Mouse (Mus musculus): Measurements from ENCODE around the gene Phf21a. TPM values are rescaled to one million over a fixed set of nuclear protein-coding genes. Genes with fewer than 3 reads are reported as not detected.

Phf21a gene
- total and polyA plus RNA-seq, 3 experiments = 8.8 to 76.4 (median 26.8) TPM

DNA sequence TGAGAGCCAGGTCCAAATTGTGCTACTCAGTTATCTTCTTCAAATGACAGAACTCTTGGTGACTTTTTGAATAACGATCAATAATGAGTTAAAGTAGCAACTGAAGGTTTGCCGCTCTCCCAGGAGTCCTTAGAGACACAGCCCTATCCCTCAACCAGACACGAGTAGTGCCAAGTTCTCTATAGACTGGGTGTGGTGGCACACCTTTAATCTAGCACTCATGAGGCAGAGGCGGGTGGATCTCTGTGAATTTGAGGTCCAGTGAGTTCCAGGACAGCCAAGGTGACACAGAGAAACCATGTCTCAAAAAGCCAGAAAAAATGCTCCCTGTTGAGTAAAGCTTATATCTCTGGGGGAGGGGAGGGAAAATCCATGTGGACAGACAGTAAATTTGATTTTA lies 234.7 kb downstream of the Phf21a start:
- ATAC-seq (ENCODE audit: extremely low read depth, insufficient number of reproducible peaks, low FRiP score, poor library complexity, severe bottlenecking) (no peak), DNase-seq (ENCODE audit: low spot score) (no peak)
- Histone ChIP-seq H3K27me3 (ENCODE audit: insufficient read depth, low read length) (no peaks in the 10 kb centered on the region), H3K4me3 (ENCODE audit: low read depth, low read length) (no peak overlapping the region), H3K36me3 (replicated peaks) (peaks cover 40% of the 10 kb centered on the region), H3K4me1 (ENCODE audit: insufficient read depth, low read depth, low read length) (peaks cover 2% of the 10 kb centered on the region; the same call in 1 of the 2 replicates), H3K9me3 (replicated peaks) (no peaks in the 10 kb centered on the region)
- TF ChIP-seq GATA2 (IDR thresholded peaks at IDR 0.05; ENCODE audit: borderline replicate concordance, low read depth, low read length) (no peak), CTCF (IDR thresholded peaks at IDR 0.05; ENCODE audit: low read depth, low read length) (no peak), GATA1 (IDR thresholded peaks at IDR 0.05; ENCODE audit: borderline replicate concordance, low read length) (no peak), POLR2AphosphoS5 (IDR thresholded peaks at IDR 0.05; ENCODE audit: insufficient replicate concordance, low read depth, low read length) (no peak), TAL1 (conservative IDR thresholded peaks at IDR 0.05; ENCODE audit: low read depth, low read length) (no peak)

DNA sequence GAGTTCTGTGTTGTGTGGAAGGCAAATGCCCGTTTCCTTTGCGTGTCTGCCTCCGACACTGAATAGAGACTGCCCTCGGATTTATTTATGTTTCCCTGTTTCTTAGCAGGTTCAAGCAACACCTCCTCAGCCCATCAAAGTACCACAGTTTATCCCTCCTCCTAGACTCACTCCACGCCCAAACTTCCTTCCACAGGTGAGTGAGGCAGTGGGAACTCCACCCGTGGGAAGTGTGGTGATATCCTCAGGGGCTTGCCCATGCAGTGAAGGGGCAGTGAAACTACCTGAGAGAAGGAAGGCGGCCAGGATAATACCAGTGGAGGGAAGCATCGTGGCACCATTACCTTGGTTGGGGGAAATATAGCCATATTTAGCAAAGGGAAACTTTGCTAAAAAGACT lies 235.3 kb downstream of the Phf21a start:
- peaks cover 38% of the 10 kb centered on the region for H3K36me3 ChIP-seq (replicated peaks)
- TF ChIP-seq CTCF (IDR thresholded peaks at IDR 0.05; ENCODE audit: low read depth, low read length) (no peak), GATA1 (IDR thresholded peaks at IDR 0.05; ENCODE audit: borderline replicate concordance, low read length) (no peak), POLR2AphosphoS5 (IDR thresholded peaks at IDR 0.05; ENCODE audit: insufficient replicate concordance, low read depth, low read length) (no peak), TAL1 (conservative IDR thresholded peaks at IDR 0.05; ENCODE audit: low read depth, low read length) (no peak), GATA2 (IDR thresholded peaks at IDR 0.05; ENCODE audit: borderline replicate concordance, low read depth, low read length) (no peak)
- H3K4me1 ChIP-seq (ENCODE audit: insufficient read depth, low read depth, low read length) = peaks cover 2% of the 10 kb centered on the region; the same call in 1 of the 2 replicates
- no peak overlapping the region for H3K4me3 ChIP-seq (ENCODE audit: low read depth, low read length)
- H3K27me3 ChIP-seq (ENCODE audit: insufficient read depth, low read length) = no peaks in the 10 kb centered on the region
- ATAC-seq (ENCODE audit: extremely low read depth, insufficient number of reproducible peaks, low FRiP score, poor library complexity, severe bottlenecking) (no peak), DNase-seq (ENCODE audit: low spot score) (no peak)
- H3K9me3 ChIP-seq (replicated peaks) = no peaks in the 10 kb centered on the region

DNA sequence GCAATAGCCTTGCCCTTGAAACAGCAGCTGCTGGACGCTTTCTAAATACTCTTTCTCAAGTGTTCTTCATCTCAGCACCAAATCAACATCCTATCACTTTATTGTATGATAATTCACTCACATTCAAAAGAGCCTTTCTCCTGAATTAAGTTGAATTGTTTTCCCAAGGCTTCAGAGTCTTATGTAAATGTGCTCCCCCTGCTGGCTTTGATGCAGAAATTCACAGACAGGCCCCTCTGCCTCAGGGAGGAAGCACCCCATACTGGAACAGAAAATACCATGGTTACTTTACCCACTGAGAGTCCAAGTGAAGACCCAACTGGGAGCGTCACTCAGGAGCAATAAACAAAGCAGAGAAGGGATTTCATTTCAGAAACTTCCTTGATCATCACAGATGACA lies 237.9 kb downstream of the Phf21a start:
- no peaks in the 10 kb centered on the region for H3K9me3 ChIP-seq (replicated peaks)
- H3K27me3 ChIP-seq (ENCODE audit: insufficient read depth, low read length) = no peaks in the 10 kb centered on the region
- TF ChIP-seq GATA1 (IDR thresholded peaks at IDR 0.05; ENCODE audit: borderline replicate concordance, low read length) (no peak), CTCF (IDR thresholded peaks at IDR 0.05; ENCODE audit: low read depth, low read length) (peak; percentile 39), TAL1 (conservative IDR thresholded peaks at IDR 0.05; ENCODE audit: low read depth, low read length) (no peak), POLR2AphosphoS5 (IDR thresholded peaks at IDR 0.05; ENCODE audit: insufficient replicate concordance, low read depth, low read length) (no peak), GATA2 (IDR thresholded peaks at IDR 0.05; ENCODE audit: borderline replicate concordance, low read depth, low read length) (no peak)
- peaks cover 38% of the 10 kb centered on the region for H3K36me3 ChIP-seq (replicated peaks)
- no peak overlapping the region for H3K4me3 ChIP-seq (ENCODE audit: low read depth, low read length)
- ATAC-seq (ENCODE audit: extremely low read depth, insufficient number of reproducible peaks, low FRiP score, poor library complexity, severe bottlenecking) (no peak), DNase-seq (ENCODE audit: low spot score) (peak; percentile 34)
- H3K4me1 ChIP-seq (ENCODE audit: insufficient read depth, low read depth, low read length) = no peaks in the 10 kb centered on the region

DNA sequence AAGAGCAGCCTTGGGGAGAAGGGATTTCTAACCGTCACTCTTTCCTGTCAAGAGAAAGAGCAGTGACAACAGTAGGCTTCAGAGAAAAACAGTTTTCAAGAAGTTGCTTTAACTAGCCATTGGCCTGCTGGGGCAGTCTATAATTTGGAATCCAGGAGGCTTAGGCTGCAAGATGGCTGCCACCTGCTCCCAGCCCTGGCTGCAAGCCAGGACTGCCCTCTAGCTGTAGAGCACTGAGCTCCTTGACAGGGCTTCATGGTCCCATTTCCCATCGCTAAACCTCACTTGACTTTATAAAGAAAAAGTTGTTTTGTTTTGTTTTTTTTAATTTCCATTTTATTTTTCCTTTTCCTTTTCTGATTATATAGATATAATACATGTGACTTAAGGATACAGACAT lies 238.5 kb downstream of the Phf21a start:
- H3K36me3 ChIP-seq (replicated peaks) = peaks cover 37% of the 10 kb centered on the region
- TF ChIP-seq POLR2AphosphoS5 (IDR thresholded peaks at IDR 0.05; ENCODE audit: insufficient replicate concordance, low read depth, low read length) (no peak), CTCF (IDR thresholded peaks at IDR 0.05; ENCODE audit: low read depth, low read length) (no peak), GATA1 (IDR thresholded peaks at IDR 0.05; ENCODE audit: borderline replicate concordance, low read length) (no peak)
- H3K4me1 ChIP-seq (ENCODE audit: insufficient read depth, low read depth, low read length) = no peaks in the 10 kb centered on the region
- H3K4me3 ChIP-seq (ENCODE audit: low read depth, low read length) = no peak overlapping the region
- DNase-seq (ENCODE audit: low spot score) (no peak), ATAC-seq (ENCODE audit: extremely low read depth, insufficient number of reproducible peaks, low FRiP score, poor library complexity, severe bottlenecking) (no peak)
- no peaks in the 10 kb centered on the region for H3K9me3 ChIP-seq (replicated peaks)
- H3K27me3 ChIP-seq (ENCODE audit: insufficient read depth, low read length) = no peaks in the 10 kb centered on the region

DNA sequence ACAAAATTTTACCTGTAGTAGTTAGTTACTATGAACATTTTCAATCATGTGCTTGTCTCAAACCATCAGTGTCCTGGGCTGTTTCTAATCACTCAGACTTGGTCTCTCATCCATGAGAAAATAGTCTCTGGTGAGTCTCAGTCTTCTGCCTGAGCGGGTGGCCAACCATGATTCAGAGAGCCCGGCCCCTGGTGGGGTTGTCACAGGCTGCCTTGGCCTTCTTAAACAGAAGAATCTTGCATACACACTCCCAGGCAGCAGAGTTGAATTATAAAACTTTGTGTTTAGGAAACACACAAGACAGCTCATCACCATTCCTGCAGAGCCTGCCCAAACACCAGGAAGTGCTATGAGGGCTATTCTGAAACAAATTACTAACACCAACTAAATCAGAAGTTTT lies 239.0 kb downstream of the Phf21a start:
- ATAC-seq (ENCODE audit: extremely low read depth, insufficient number of reproducible peaks, low FRiP score, poor library complexity, severe bottlenecking) = no peak
- Histone ChIP-seq H3K4me3 (ENCODE audit: low read depth, low read length) (no peak overlapping the region), H3K36me3 (replicated peaks) (peaks cover 37% of the 10 kb centered on the region), H3K9me3 (replicated peaks) (no peaks in the 10 kb centered on the region), H3K4me1 (ENCODE audit: insufficient read depth, low read depth, low read length) (no peaks in the 10 kb centered on the region), H3K27me3 (ENCODE audit: insufficient read depth, low read length) (no peaks in the 10 kb centered on the region)
- no peak for DNase-seq (ENCODE audit: low spot score)
- TF ChIP-seq POLR2AphosphoS5 (IDR thresholded peaks at IDR 0.05; ENCODE audit: insufficient replicate concordance, low read depth, low read length) (no peak), TAL1 (conservative IDR thresholded peaks at IDR 0.05; ENCODE audit: low read depth, low read length) (no peak), CTCF (IDR thresholded peaks at IDR 0.05; ENCODE audit: low read depth, low read length) (no peak), GATA2 (IDR thresholded peaks at IDR 0.05; ENCODE audit: borderline replicate concordance, low read depth, low read length) (no peak), GATA1 (IDR thresholded peaks at IDR 0.05; ENCODE audit: borderline replicate concordance, low read length) (no peak)

DNA sequence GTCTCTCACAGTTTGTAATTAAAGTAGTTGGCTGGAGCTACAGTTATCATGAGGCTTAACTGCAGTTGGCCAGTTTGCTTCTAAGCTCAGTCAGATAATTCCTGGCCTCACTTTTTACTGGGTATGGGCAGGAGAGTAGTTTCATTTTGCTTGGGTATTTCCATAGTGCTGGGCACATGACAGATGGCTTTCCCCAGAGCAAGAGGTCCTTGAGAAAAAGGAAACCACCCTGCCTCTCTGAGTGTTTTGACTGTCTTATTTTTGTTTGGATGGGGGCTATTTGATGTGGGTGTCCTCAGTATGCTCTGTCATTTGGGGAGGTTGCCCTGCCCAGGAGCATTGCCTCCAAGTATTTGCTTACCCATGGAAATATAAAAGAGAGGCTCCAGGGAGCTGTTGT lies 249.5 kb downstream of the Phf21a start:
- no peak overlapping the region for H3K4me3 ChIP-seq (ENCODE audit: low read depth, low read length)
- no peak for TF ChIP-seq POLR2AphosphoS5 (IDR thresholded peaks at IDR 0.05; ENCODE audit: insufficient replicate concordance, low read depth, low read length)
- TF ChIP-seq GATA2 (IDR thresholded peaks at IDR 0.05; ENCODE audit: borderline replicate concordance, low read depth, low read length) = no peak
- no peak for TF ChIP-seq CTCF (IDR thresholded peaks at IDR 0.05; ENCODE audit: low read depth, low read length)
- no peak for TF ChIP-seq GATA1 (IDR thresholded peaks at IDR 0.05; ENCODE audit: borderline replicate concordance, low read length)
- TF ChIP-seq TAL1 (conservative IDR thresholded peaks at IDR 0.05; ENCODE audit: low read depth, low read length) = no peak
- DNase-seq (ENCODE audit: low spot score) = no peak
- no peak for ATAC-seq (ENCODE audit: extremely low read depth, insufficient number of reproducible peaks, low FRiP score, poor library complexity, severe bottlenecking)
- H3K36me3 ChIP-seq (replicated peaks) = peaks cover 8% of the 10 kb centered on the region
- H3K4me1 ChIP-seq (ENCODE audit: insufficient read depth, low read depth, low read length) = no peaks in the 10 kb centered on the region
- no peaks in the 10 kb centered on the region for H3K27me3 ChIP-seq (ENCODE audit: insufficient read depth, low read length)
- H3K9me3 ChIP-seq (replicated peaks) = no peaks in the 10 kb centered on the region

All from G1E (cell line).